Mouse (Mus musculus): ENCODE data around the gene Atp1b1. TPM values are rescaled to one million over a fixed set of nuclear protein-coding genes. Genes with fewer than 3 reads are reported as not detected.

Gene Atp1b1
- polyA plus RNA-seq (2015; fragmentation: Nextera tagmentation; extraction: Ambion mirVana), result 310 and 325 TPM in 2 replicates

DNA sequence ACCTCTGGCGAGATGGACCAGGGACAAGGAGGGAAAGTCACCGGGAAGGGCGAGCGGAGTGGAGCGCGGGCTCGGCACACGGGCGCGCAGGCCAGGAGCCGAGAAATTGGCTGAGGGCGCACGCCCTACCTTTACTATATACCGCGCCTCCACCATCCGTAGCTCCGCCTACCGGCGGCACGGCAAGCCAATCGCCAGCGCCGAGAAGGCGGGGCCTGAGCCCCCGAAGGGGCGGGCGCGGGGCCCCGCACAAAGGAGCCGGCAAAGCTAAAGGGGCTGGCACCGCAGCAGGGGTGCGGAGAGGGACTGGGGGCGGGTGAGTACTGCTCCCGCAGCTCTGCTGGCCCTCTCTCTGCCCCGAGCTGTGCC is at the start of gene Atp1b1:
Gene Atp1b1, minus strand, starts transcription at position 111 of the 369 bp plus-strand sequence.
- peaks cover 5% of the 10 kb centered on the region for H3K36me3 ChIP-seq
- H3K4me3 ChIP-seq, result peak within 1 kb of the TSS; percentile 58
- WGBS, result 2% methylated on average over 31 of the region's 35 CpGs
- peak within 1 kb of the TSS; percentile 76 for H3K9ac ChIP-seq
- H3K27me3 ChIP-seq, result no peaks in the 10 kb centered on the region
- ATAC-seq (ENCODE audit: low FRiP score, low read depth), result peak; percentile 95
- no peaks in the 10 kb centered on the region for H3K9me3 ChIP-seq
- H3K27ac ChIP-seq (replicated peaks), result peak within 1 kb of the TSS; percentile 99
- peaks cover 57% of the 10 kb centered on the region for H3K4me1 ChIP-seq (replicated peaks)
- H3K4me2 ChIP-seq, result peak within 1 kb of the TSS; percentile 57

DNA sequence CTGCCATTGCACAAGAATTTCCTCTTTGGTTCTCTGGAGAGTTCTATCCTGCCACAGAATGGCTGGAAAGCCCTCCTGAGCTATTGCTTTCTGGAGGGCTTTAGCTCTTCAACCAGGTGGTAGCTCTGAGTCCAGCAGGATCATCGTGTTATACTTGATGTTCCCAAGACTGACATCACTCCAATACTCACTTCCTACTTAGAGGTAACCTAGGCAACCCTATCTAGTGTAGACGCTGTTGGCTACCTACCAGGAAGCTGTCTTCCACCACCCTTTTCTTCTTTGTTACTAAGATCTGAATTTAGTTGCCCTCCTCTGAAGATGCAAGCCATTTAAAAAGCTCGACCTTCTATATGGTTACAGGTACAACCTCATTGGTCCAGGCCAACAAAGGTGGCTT is 46.9 kb upstream of the Atp1b1 start:
- no peak for ATAC-seq (ENCODE audit: low FRiP score, low read depth)

DNA sequence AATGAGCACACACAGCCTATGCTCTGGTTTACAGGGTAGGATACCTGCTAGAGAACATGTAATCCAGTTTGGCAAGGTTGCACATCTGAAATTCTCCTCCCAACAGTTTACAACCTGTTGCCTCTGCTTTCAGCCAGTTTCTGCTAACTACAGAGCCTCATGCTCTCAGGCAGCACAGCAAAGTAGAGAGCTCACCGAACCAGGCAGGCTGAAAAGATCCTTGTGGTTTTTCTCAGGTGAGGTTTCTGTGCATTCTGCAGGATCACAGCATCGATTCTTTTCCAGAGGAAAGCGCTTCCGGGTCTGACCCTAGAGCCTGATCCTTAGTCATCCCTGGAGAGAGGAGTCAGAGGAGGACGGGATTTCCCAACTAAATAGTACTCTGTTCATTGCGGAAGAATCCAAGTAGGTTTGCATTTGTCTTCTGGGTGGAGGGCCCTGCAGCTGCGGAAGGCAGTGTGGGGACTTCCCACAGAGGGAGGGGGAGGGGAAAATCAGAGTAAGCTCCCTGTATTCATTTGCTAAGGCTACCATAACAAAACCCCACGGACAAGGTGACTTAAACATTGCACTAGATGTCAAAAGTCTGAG is 45.1 kb upstream of the Atp1b1 start:
- Histone ChIP-seq H3K36me3 (no peaks in the 10 kb centered on the region), H3K27me3 (no peaks in the 10 kb centered on the region), H3K4me3 (no peak overlapping the region), H3K9me3 (no peaks in the 10 kb centered on the region), H3K4me2 (no peak overlapping the region), H3K9ac (no peak overlapping the region), H3K27ac (replicated peaks) (no peak overlapping the region), H3K4me1 (replicated peaks) (no peaks in the 10 kb centered on the region)
- no peak for ATAC-seq (ENCODE audit: low FRiP score, low read depth)
- WGBS, result 52% methylated on average over 8 of the region's 8 CpGs

More for the DNA sequence above, 46.9 kb upstream of the Atp1b1 start:
- H3K9me3 ChIP-seq, result no peaks in the 10 kb centered on the region
- H3K27ac ChIP-seq (replicated peaks), result no peak overlapping the region
- H3K27me3 ChIP-seq, result no peaks in the 10 kb centered on the region
- no peak overlapping the region for H3K4me3 ChIP-seq
- 81% methylated on average over 3 of the region's 3 CpGs for WGBS
- H3K4me1 ChIP-seq (replicated peaks), result no peaks in the 10 kb centered on the region
- H3K4me2 ChIP-seq, result no peak overlapping the region
- H3K36me3 ChIP-seq, result no peaks in the 10 kb centered on the region
- H3K9ac ChIP-seq, result no peak overlapping the region

DNA sequence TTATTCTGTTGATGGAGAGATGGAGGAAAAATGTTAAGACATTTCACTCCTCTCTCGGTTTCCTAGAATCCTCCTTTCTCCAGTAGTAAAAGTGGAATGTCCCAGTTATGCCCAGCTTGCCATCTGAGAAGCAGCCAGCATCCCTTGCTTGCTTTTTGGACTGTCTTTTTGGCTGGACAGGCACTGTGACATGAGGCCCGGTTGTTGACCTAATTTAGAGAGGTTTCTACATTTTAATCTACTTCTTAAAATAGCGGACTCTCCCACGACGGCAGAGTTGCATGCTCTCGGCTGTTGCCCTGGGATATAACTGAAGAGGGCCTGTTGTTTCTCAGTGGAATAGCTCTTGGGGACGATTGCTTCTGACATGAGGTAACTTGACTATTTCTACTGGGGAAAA is 44.1 kb upstream of the Atp1b1 start:
- H3K27ac ChIP-seq (replicated peaks), result no peak overlapping the region
- no peaks in the 10 kb centered on the region for H3K4me1 ChIP-seq (replicated peaks)

DNA sequence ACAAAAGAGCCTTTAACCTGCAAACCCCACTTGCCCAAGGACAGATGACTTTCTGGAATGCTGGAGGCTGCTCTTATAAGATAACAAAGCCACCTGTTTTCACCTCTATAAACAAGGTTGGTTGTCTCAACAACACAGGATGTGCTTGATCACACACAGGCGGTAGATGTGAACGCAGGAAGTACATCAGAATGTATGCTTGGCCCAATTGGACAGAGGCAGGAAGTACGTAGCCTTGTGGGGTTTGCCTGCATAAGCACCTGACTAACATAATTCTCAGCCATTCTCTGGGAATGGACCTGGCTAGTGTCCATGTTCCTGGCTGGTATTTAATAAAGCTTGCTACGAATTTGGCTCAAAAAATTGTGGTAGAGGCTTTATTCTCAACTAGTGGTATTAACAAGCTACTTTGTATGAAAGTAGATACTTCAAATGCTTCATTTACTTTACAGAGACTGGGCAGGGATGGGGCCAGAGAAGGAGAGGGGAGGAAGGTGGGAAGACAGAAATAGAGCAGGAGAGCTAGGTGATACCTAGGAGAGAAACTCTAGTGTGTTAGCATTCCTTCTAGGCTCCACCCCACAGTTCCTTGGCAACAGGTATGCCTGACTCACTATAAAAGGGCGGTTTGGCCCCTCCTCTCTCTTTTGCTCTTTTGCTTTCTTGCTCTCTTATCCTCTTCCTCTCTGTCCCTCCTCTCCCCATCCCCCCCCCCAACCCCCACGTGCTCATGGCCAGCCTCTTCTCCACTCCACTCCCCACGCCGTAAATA is 36.8 kb upstream of the Atp1b1 start:
- no peak overlapping the region for H3K4me3 ChIP-seq
- no peaks in the 10 kb centered on the region for H3K36me3 ChIP-seq
- no peaks in the 10 kb centered on the region for H3K27me3 ChIP-seq
- H3K27ac ChIP-seq (replicated peaks), result no peak overlapping the region
- ATAC-seq (ENCODE audit: low FRiP score, low read depth), result no peak
- H3K4me2 ChIP-seq, result no peak overlapping the region
- 69% methylated on average over 8 of the region's 8 CpGs for WGBS
- no peaks in the 10 kb centered on the region for H3K4me1 ChIP-seq (replicated peaks)
- no peak overlapping the region for H3K9ac ChIP-seq
- H3K9me3 ChIP-seq, result no peaks in the 10 kb centered on the region

More for the DNA sequence above, 44.1 kb upstream of the Atp1b1 start:
- WGBS, result 81% methylated on average over 7 of the region's 7 CpGs
- Histone ChIP-seq H3K4me2 (no peak overlapping the region), H3K36me3 (no peaks in the 10 kb centered on the region), H3K9me3 (no peaks in the 10 kb centered on the region), H3K27me3 (no peaks in the 10 kb centered on the region), H3K4me3 (no peak overlapping the region), H3K9ac (no peak overlapping the region)
- ATAC-seq (ENCODE audit: low FRiP score, low read depth), result no peak

DNA sequence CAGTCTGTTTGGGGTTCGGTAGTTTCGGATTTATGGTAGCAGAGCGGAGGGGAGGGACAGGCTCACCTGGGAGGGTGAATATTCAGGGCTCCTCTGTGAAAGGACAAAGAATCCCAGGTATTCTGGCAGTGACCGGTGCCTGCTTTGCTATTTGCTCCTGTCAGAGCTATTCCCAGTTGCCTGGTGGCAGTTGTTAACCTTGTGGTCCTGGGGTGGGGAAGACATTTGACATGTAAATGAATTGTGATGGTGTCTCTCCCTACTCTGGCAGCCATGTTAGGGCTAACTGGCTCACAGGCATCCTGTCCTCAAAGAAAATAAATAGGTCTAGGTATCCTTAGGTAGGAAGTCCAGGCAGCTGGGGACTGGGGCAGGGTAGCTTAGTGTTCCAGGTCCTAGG is 36.1 kb upstream of the Atp1b1 start:
- no peak overlapping the region for H3K4me3 ChIP-seq
- no peak overlapping the region for H3K9ac ChIP-seq
- no peaks in the 10 kb centered on the region for H3K9me3 ChIP-seq
- H3K27me3 ChIP-seq, result no peaks in the 10 kb centered on the region
- no peak overlapping the region for H3K4me2 ChIP-seq
- no peaks in the 10 kb centered on the region for H3K36me3 ChIP-seq
- ATAC-seq (ENCODE audit: low FRiP score, low read depth), result no peak
- H3K4me1 ChIP-seq (replicated peaks), result no peaks in the 10 kb centered on the region
- H3K27ac ChIP-seq (replicated peaks), result no peak overlapping the region
- WGBS, result 66% methylated on average over 4 of the region's 4 CpGs

DNA sequence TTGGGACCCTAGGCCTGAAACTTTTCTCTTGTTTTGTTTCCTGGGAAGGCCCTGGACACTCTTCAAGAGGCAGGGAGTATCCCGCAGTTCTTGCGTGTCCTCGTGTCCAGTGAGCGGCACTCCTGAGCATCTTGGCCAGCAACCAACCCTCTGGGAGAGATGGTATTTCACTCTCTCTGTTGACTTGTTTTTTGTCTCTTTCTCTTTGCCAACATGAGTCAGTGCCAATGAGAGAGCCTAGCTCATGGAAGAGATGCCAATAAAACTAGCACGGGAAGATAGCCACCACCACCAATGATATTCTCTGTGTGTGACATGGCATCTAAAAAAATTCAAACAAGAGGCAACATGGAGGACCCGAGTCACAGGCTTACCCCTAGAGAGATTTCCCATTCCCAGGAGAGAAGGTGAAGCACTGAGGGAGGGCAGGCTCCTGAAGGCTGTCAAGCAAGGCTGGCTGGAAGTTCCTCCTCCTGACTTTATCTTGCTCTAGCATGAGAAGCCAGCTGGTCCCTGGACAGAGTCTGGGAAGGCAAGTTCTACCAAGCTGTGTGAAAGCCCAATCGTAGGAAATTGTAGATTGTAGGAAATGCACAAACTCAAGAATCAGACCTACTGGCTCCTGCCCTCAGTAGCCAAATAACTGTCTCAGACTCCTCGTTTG is 35.0 kb upstream of the Atp1b1 start:
- H3K27ac ChIP-seq (replicated peaks), result no peak overlapping the region
- no peak for ATAC-seq (ENCODE audit: low FRiP score, low read depth)
- no peaks in the 10 kb centered on the region for H3K36me3 ChIP-seq
- H3K9ac ChIP-seq, result no peak overlapping the region
- H3K4me3 ChIP-seq, result no peak overlapping the region
- H3K4me2 ChIP-seq, result no peak overlapping the region
- no peaks in the 10 kb centered on the region for H3K27me3 ChIP-seq
- no peaks in the 10 kb centered on the region for H3K4me1 ChIP-seq (replicated peaks)
- WGBS, result 76% methylated on average over 8 of the region's 8 CpGs
- H3K9me3 ChIP-seq, result no peaks in the 10 kb centered on the region

DNA sequence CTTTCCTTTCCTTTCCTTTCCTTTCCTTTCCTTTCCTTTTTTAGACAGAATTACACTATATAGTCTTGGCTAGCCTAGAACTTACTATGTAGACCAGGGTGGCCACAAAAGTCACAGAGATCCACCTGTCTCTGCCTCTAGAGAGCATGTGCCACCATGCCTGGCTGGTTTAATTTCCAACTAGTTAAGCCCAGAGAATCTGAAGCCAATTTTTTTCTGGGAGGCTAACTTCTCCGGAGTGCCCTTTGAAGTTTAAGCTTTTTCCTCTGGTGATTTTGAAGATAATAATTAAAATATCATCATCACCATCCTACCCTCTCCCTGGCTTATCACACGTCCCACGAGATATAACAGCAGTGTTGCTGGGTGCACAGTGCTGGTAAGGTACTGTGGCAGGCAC is 34.3 kb upstream of the Atp1b1 start:
- Histone ChIP-seq H3K27me3 (no peaks in the 10 kb centered on the region), H3K9ac (no peak overlapping the region), H3K4me2 (no peak overlapping the region), H3K9me3 (no peaks in the 10 kb centered on the region), H3K36me3 (no peaks in the 10 kb centered on the region), H3K27ac (replicated peaks) (no peak overlapping the region), H3K4me1 (replicated peaks) (no peaks in the 10 kb centered on the region), H3K4me3 (no peak overlapping the region)
- 92% methylated on average over 3 of the region's 3 CpGs for WGBS
- ATAC-seq (ENCODE audit: low FRiP score, low read depth), result no peak

DNA sequence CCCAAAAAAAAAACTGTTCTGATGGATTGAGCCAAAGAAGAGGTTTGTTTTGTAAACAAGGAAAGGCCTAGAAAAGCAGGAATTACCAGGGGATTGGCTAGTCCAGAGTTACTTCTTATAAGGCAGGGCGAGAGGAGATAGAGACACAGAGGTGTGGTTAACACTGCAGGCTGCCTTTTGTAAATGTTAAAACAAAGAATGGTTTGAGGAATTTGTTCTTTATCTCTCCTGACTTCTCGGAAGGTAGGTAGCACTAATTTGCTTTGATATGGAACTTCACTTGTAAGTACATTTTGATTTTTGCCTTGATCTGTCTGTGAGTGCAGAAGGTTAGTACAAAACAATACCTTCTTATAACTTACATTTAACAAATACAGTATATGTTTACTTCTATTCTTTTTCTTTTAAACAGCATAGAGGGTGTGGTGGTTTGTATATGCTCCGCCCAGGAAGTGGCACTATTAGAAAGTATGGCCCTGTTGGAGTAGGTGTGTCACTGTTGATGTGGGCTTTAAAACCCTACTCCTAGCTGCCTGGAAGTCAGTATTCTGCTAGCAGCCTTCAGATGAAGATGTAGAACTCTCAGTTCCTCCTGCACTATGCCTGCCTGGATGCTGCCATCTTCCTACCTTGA is 31.9 kb upstream of the Atp1b1 start:
- Histone ChIP-seq H3K36me3 (no peaks in the 10 kb centered on the region), H3K4me1 (replicated peaks) (no peaks in the 10 kb centered on the region), H3K9me3 (no peaks in the 10 kb centered on the region), H3K4me3 (no peak overlapping the region), H3K27ac (replicated peaks) (no peak overlapping the region), H3K27me3 (no peaks in the 10 kb centered on the region), H3K9ac (no peak overlapping the region), H3K4me2 (no peak overlapping the region)
- WGBS, result 89% methylated on average over 3 of the region's 3 CpGs
- ATAC-seq (ENCODE audit: low FRiP score, low read depth), result no peak

DNA sequence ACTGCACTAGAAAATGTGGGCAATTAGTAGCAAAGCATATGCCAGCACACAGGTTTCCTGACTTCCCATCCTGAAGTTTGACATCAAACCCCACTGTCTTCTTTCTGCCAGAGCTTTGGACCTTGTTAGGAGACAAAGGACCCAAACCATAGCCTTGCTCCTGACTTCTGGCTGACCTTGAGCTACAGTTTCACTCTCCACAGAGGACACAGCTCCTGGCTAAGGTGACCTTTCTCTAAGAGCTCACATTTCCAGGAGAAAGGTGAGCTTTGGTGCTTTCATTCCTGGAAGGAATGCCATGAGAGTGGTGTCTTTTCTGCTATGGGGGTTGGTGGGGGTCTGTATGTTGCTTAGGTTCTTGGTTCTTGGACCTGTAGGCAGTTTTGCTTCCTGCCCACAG is 25.6 kb upstream of the Atp1b1 start:
- Histone ChIP-seq H3K27ac (replicated peaks) (no peak overlapping the region), H3K4me2 (no peak overlapping the region), H3K27me3 (no peaks in the 10 kb centered on the region), H3K9ac (no peak overlapping the region), H3K4me1 (replicated peaks) (no peaks in the 10 kb centered on the region), H3K9me3 (no peaks in the 10 kb centered on the region), H3K36me3 (no peaks in the 10 kb centered on the region), H3K4me3 (no peak overlapping the region)
- no peak for ATAC-seq (ENCODE audit: low FRiP score, low read depth)

DNA sequence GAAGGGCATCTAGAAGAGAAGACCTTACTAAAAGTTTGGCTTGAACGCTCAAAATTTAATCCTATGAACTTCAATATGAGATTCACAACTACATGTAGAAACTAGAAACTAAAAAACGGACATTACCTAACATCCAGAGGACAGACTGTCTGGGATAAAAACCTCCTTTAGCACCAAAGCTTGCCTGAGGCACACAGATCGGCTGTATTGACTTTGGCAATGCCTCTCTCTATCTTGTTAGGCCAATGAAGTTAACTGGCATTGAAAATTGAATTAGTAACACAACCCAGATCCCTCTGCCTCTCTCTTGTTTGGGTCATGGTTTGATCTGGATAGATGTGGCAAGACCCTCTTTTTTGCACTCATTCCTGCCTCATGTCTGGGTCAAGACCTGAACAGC is 24.7 kb upstream of the Atp1b1 start:
- Histone ChIP-seq H3K4me2 (no peak overlapping the region), H3K9ac (no peak overlapping the region), H3K9me3 (no peaks in the 10 kb centered on the region), H3K27ac (replicated peaks) (no peak overlapping the region), H3K4me3 (no peak overlapping the region), H3K4me1 (replicated peaks) (no peaks in the 10 kb centered on the region), H3K36me3 (no peaks in the 10 kb centered on the region), H3K27me3 (no peaks in the 10 kb centered on the region)
- ATAC-seq (ENCODE audit: low FRiP score, low read depth), result no peak
- WGBS, result 72% methylated on average over 3 of the region's 3 CpGs
